Mouse (Mus musculus) brain, embryonic 14.5 days (tissue): Measurements from ENCODE around the gene Zic1. TPM values are rescaled to one million over a fixed set of nuclear protein-coding genes. Genes with fewer than 3 reads are reported as not detected.
A peak's percentile ranks its signal among the peaks of the same experiment; 100 is the strongest.

Experiments used
- DNase-seq: peaks from one replicate; pipeline ENCODE4 v3.0.0-alpha.2; 2011; ENCODE audit warnings: low read depth
- CTCF ChIP-seq: fragments of 200-500 bp; IDR thresholded peaks from 2 replicates; pipeline ENCODE4 v1.5.1; 2012; ENCODE audit warnings: inconsistent platforms, mild to moderate bottlenecking, moderate library complexity, borderline replicate concordance; ENCODE audit not compliant: insufficient read depth, insufficient read length; ENCODE audit errors: extremely low read depth
- POLR2A ChIP-seq: fragments of 200-500 bp; IDR thresholded peaks from 2 replicates; pipeline ENCODE4 v1.6.1; 2012; ENCODE audit warnings: mild to moderate bottlenecking, inconsistent platforms, borderline replicate concordance; ENCODE audit not compliant: poor library complexity, insufficient read depth, insufficient read length, severe bottlenecking; ENCODE audit errors: extremely low read depth
- polyA plus RNA-seq: library from polyadenylated mRNA; depleted of rRNA; stranded (reverse); fragments of >200 nt; gene quantifications from 2 replicates; pipeline ENCODE4 v1.2.3, GENCODE M21; 2012

Gene Zic1
- polyA plus RNA-seq, 1 experiment: 642 TPM

- DNase-seq: peak; percentile 71
- TF ChIP-seq POLR2A (no peak), CTCF (no peak)
Measured at GRCm38 (mm10) chr9:91364127-91364970, 1.3 kb downstream of the Zic1 start.

- TF ChIP-seq POLR2A (no peak), CTCF (no peak)
- DNase-seq: no peak
Measured at GRCm38 (mm10) chr9:91363814-91364126, 1.8 kb downstream of the Zic1 start.

GRCm38 (mm10) chr9:91363011-91363730, 2.4 kb downstream of the Zic1 start:
- DNase-seq: peak; percentile 55
- TF ChIP-seq CTCF: no peak

- TF ChIP-seq POLR2A (peak; percentile 12; the same call in 1 of the 2 replicates), CTCF (no peak)
- peak; percentile 88 for DNase-seq
Measured at GRCm38 (mm10) chr9:91361856-91362601, 3.6 kb downstream of the Zic1 start, which contains the start of gene Zic4. TSS of gene Zic4 (plus strand) at chr9:91362413.

- no peak for TF ChIP-seq POLR2A
- peak; percentile 69 for DNase-seq
Measured at GRCm38 (mm10) chr9:91361033-91361855, 4.4 kb downstream of the Zic1 start.

- TF ChIP-seq POLR2A (no peak), CTCF (no peak)
- DNase-seq: peak; percentile 64
Measured at GRCm38 (mm10) chr9:91360151-91361032, 5.2 kb downstream of the Zic1 start.

GRCm38 (mm10) chr9:91358851-91359687, 6.5 kb downstream of the Zic1 start:
- no peak for TF ChIP-seq CTCF
- TF ChIP-seq POLR2A: no peak
- DNase-seq: peak; percentile 78

GRCm38 (mm10) chr9:91357321-91357720, 8.3 kb downstream of the Zic1 start:
- TF ChIP-seq POLR2A (no peak), CTCF (no peak)
- peak; percentile 33 for DNase-seq

- TF ChIP-seq POLR2A (no peak), CTCF (no peak)
- DNase-seq: no peak
Measured at GRCm38 (mm10) chr9:91356353-91356740, 9.3 kb downstream of the Zic1 start.

- peak; percentile 97 for DNase-seq
- TF ChIP-seq POLR2A (no peak), CTCF (no peak)
Measured at GRCm38 (mm10) chr9:91355629-91356352, 9.8 kb downstream of the Zic1 start.
